Mouse (Mus musculus) liver, adult 10 weeks (tissue): ENCODE data around the gene Rusc1. TPM values are rescaled to one million over a fixed set of nuclear protein-coding genes. Genes with fewer than 3 reads are reported as not detected.

Experiments used
- polyA plus RNA-seq: library from polyadenylated mRNA; stranded (reverse); fragments of 350-450 nt; fragmentation: Illumina TruSeq; extraction: RNeasy Lipid Tissue Mini Kit (QIAGEN cat#74804); gene quantifications from one replicate; pipeline ENCODE4 v1.2.3, GENCODE M21; 2014; ENCODE audit warnings: low read depth, low replicate concordance

Rusc1 gene
- polyA plus RNA-seq = 1.8 TPM

DNA sequence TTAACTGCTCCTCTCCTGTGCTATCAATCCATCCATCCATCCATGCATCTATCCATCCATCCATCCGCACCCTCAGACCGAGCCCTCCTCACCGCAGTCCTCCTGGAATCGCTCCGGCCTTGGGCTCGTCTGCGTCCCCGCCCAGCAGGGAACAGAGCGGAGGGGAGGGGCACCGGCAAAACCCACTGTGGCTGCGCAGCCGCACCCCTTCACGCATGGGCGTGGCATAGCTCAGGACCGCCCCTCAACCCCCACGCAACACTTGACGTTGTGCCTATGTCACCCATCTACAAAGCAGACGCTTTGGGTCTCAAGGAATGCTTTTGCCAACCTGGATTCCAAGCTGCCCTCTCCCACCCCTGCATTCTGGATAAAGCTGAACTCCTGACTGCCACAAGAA lies at the start of gene Rusc1:
Gene Rusc1 (minus strand): TSS at position 137 of the 400 bp plus-strand sequence.

DNA sequence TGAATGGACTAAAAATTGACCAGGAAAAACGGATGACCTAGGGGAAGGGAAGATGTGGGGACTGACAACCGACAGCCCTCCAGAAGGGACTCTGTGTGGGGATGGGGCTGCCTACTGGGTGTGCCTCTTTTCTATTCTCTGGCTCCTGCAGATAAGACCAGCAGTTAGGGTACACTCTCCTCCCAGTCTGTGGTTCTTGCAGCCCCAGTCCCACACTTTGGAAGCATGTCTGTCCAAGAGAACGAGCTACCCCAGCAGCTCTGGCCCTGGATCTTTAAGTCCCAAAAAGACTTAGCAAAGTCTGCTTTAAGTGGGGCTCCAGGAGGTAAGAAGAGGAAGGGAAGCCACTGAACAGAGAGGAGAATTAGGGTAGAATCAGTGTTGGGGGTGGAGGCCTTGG lies 42.8 kb upstream of the Rusc1 start, which contains the start of gene Pklr:
Gene Pklr (plus strand): TSS at position 185 of the 400 bp plus-strand sequence.

DNA sequence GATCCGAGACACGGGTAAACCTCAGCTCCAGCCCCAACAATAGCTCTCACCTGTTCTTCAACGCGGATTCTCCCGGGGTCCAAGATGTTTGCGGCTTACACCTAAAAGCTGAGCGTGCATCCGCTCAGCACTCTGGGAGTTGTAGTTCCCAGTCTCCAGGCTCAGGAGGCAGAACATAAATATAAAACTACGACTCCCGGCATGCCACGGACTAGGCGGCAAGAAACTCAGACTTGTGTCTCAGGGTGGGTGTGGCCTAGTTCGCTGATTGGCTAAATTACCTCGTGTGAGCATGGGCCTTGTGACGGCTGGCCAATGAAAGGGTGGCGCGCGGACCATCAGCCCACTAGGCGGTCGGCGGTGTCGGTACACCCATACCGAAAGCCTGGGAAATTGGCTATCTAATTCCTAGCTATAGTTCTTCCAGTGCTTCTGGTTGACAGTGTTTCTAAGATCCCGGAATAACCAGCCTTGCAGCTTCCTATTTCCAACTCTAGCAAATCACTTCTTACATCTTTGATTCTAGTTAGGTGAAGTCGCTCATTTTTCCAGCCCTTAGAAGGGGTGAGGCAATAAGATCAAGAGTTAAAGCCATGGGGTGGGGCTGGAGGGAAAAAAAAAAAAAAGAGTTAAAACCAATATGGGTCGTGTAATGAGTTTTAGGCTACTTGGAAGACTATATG lies 8.8 kb upstream of the Rusc1 start, which contains the start of gene Fdps:
Gene Fdps (minus strand): TSS at position 148 of the 683 bp plus-strand sequence.

DNA sequence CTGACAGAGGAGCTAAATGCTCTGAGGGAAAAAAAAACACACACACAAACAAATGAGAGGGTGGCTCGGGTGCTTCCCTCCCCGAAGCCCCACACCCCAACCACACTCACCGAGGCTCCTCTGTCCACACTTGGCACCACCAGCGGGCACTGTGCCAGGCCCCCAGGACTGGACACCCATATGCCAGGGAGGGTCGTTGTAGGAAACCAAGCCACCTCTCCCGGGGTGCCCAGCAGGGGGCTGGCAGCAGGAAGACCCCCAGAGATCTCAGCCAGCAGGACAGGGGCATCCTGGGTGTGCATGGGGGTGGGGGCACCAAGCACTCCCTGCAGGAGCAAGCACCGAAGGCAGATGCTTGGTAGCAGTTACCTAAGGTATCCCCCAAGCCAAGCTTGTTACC lies 7.7 kb upstream of the Rusc1 start, which contains the start of gene Gm43738:
Gene Gm43738 (minus strand): TSS at position 289 of the 400 bp plus-strand sequence.

Other genes with a start within 250 kb of the Rusc1 start
- gene Msto1, start 179.3 kb downstream of the Rusc1 start, polyA plus RNA-seq = 1.4 TPM
- gene Ash1l, start 142.7 kb downstream of the Rusc1 start, polyA plus RNA-seq = 11.3 TPM
- 59.9 TPM for gene Dap3, start 142.1 kb downstream of the Rusc1 start, polyA plus RNA-seq
- gene Gm43738, start 7.8 kb upstream of the Rusc1 start, polyA plus RNA-seq = not detected
- 96.2 TPM for gene Fdps, start 8.6 kb upstream of the Rusc1 start, polyA plus RNA-seq
- gene Pklr, start 42.8 kb upstream of the Rusc1 start, polyA plus RNA-seq = 35.7 TPM
- not detected for gene Hcn3, start 66.9 kb upstream of the Rusc1 start, polyA plus RNA-seq
- 8.1 TPM for gene Clk2, start 71.5 kb upstream of the Rusc1 start, polyA plus RNA-seq
- gene Scamp3, start 84.2 kb upstream of the Rusc1 start, polyA plus RNA-seq = 9.4 TPM
- not detected for gene Fam189b, start 89.8 kb upstream of the Rusc1 start, polyA plus RNA-seq
- gene Gba, start 109.6 kb upstream of the Rusc1 start, polyA plus RNA-seq = 10.3 TPM
- not detected for gene Thbs3, start 121.9 kb upstream of the Rusc1 start, polyA plus RNA-seq
- gene Mtx1, start 133.8 kb upstream of the Rusc1 start, polyA plus RNA-seq = 32.9 TPM
- gene Muc1, start 135.7 kb upstream of the Rusc1 start, polyA plus RNA-seq = 0.87 TPM
- 38.0 TPM for gene Krtcap2, start 152.7 kb upstream of the Rusc1 start, polyA plus RNA-seq
- not detected for gene Trim46, start 153.0 kb upstream of the Rusc1 start, polyA plus RNA-seq
- not detected for gene Dpm3, start 166.0 kb upstream of the Rusc1 start, polyA plus RNA-seq
- gene Slc50a1, start 177.3 kb upstream of the Rusc1 start, polyA plus RNA-seq = 5.9 TPM
- gene Efna1, start 187.8 kb upstream of the Rusc1 start, polyA plus RNA-seq = 11.2 TPM
- gene Efna3, start 229.7 kb upstream of the Rusc1 start, polyA plus RNA-seq = not detected
- gene Efna4, start 244.7 kb upstream of the Rusc1 start, polyA plus RNA-seq = not detected